Mouse (Mus musculus) stomach, embryonic 15.5 days (tissue): ENCODE measurements around the gene Dcst2. TPM values are rescaled to one million over a fixed set of nuclear protein-coding genes. Genes with fewer than 3 reads are reported as not detected.
A peak's percentile ranks its signal among the peaks of the same experiment; 100 is the strongest.

Source experiments
- ATAC-seq: fragments of 200-750 bp; cut with Nextera tagmentation; 2 replicates; pipeline ENCODE4 v1.8.0; 2017; ENCODE audit warnings: low read depth, moderate number of reproducible peaks, moderate TSS enrichment; ENCODE audit not compliant: insufficient read depth, low FRiP score
- H3K27ac ChIP-seq: fragments of 300-500 bp; sonication (generic); 2 replicates; pipeline ENCODE4 v1.5.1; 2015; ENCODE audit warnings: mild to moderate bottlenecking, inconsistent platforms
- H3K27me3 ChIP-seq: fragments of 300-500 bp; sonication (generic); replicated peaks from 2 replicates; pipeline ENCODE4 v1.6.1; 2015; ENCODE audit warnings: inconsistent platforms
- H3K36me3 ChIP-seq: fragments of 300-500 bp; sonication (generic); 2 replicates; pipeline ENCODE4 v1.6.1; 2015; ENCODE audit warnings: inconsistent platforms
- H3K4me1 ChIP-seq: fragments of 300-500 bp; sonication (generic); 2 replicates; pipeline ENCODE4 v1.6.1; 2015; ENCODE audit warnings: inconsistent platforms
- H3K4me2 ChIP-seq: fragments of 300-500 bp; sonication (generic); 2 replicates; pipeline ENCODE4 v1.6.1; 2015; ENCODE audit warnings: mild to moderate bottlenecking, inconsistent platforms
- H3K4me3 ChIP-seq: fragments of 300-500 bp; sonication (generic); replicated peaks from 2 replicates; pipeline ENCODE4 v1.5.1; 2015; ENCODE audit warnings: inconsistent platforms
- H3K9ac ChIP-seq: fragments of 300-500 bp; sonication (generic); 2 replicates; pipeline ENCODE4 v1.6.1; 2015; ENCODE audit warnings: inconsistent platforms
- H3K9me3 ChIP-seq: fragments of 300-500 bp; sonication (generic); 2 replicates; pipeline ENCODE4 v1.6.1; 2016; ENCODE audit warnings: inconsistent platforms
- WGBS: fragments of 180-500 bp; shearing (Covaris S2); methylation state at CpG from one replicate; pipeline ENCODE4 v1.1.7; 2015; 5-methylcytosine and 5-hydroxymethylcytosine counted together
- polyA plus RNA-seq: library from polyadenylated mRNA; unstranded; fragments of >200 nt; fragmentation: Nextera tagmentation; extraction: Ambion mirVana; gene quantifications from 2 replicates; pipeline ENCODE4 v1.2.1, GENCODE M21; 2015

Dcst2 gene
- polyA plus RNA-seq, 1 experiment from 2014 or later: 0.30 TPM

- Histone ChIP-seq H3K4me3 (no peak overlapping the region), H3K36me3 (peaks cover 9% of the 10 kb centered on the region), H3K27ac (no peak overlapping the region), H3K4me2 (no peak overlapping the region), H3K27me3 (no peaks in the 10 kb centered on the region), H3K9me3 (no peaks in the 10 kb centered on the region), H3K4me1 (peaks cover 5% of the 10 kb centered on the region; the same call in 1 of the 2 replicates), H3K9ac (no peak overlapping the region)
- no peak for ATAC-seq
- 89% methylated on average over 3 of the region's 3 CpGs for WGBS
These were observed 47.9 kb downstream of the Dcst2 start for GRCm38 (mm10) chr3:89409701-89410100.

GRCm38 (mm10) chr3:89410864-89411263 lies 49.1 kb downstream of the Dcst2 start:
- Histone ChIP-seq H3K4me2 (peak overlapping the region; percentile 52), H3K9ac (peak overlapping the region; percentile 24; the same call in 1 of the 2 replicates), H3K36me3 (peaks cover 20% of the 10 kb centered on the region), H3K27me3 (no peaks in the 10 kb centered on the region), H3K4me3 (peak overlapping the region; percentile 52), H3K9me3 (no peaks in the 10 kb centered on the region), H3K27ac (no peak overlapping the region), H3K4me1 (peaks cover 5% of the 10 kb centered on the region; the same call in 1 of the 2 replicates)
- no peak for ATAC-seq
- 78% methylated on average over 10 of the region's 10 CpGs for WGBS

- peak within 1 kb of the TSS; percentile 24; the same call in 1 of the 2 replicates for H3K9ac ChIP-seq
- H3K4me2 ChIP-seq: peak within 1 kb of the TSS; percentile 52
- no peaks in the 10 kb centered on the region for H3K27me3 ChIP-seq
- peaks cover 26% of the 10 kb centered on the region for H3K36me3 ChIP-seq
- H3K4me1 ChIP-seq: peaks cover 5% of the 10 kb centered on the region; the same call in 1 of the 2 replicates
- no peaks in the 10 kb centered on the region for H3K9me3 ChIP-seq
- peak; percentile 100 for ATAC-seq
- WGBS: 5% methylated on average over 28 of the region's 28 CpGs
- 0 out of 2 replicates have a peak within 1 kb of the TSS, but pooled peaks have one; percentile 13 for H3K27ac ChIP-seq
- peak within 1 kb of the TSS; percentile 52 for H3K4me3 ChIP-seq
These were observed 50.0 kb downstream of the Dcst2 start, which contains the start of gene Flad1 for GRCm38 (mm10) chr3:89411490-89412393. TSS of gene Flad1 (minus strand) at chr3:89411870.

GRCm38 (mm10) chr3:89416158-89416557 lies 54.4 kb downstream of the Dcst2 start:
- Histone ChIP-seq H3K4me1 (peaks cover 19% of the 10 kb centered on the region), H3K4me2 (peak overlapping the region; percentile 65; the same call in 1 of the 2 replicates), H3K9ac (no peak overlapping the region), H3K27me3 (no peaks in the 10 kb centered on the region), H3K36me3 (peaks cover 23% of the 10 kb centered on the region), H3K9me3 (no peaks in the 10 kb centered on the region), H3K4me3 (no peak overlapping the region), H3K27ac (no peak overlapping the region)
- 91% methylated on average over 8 of the region's 8 CpGs for WGBS
- no peak for ATAC-seq

- Histone ChIP-seq H3K4me2 (peak overlapping the region; percentile 65), H3K27ac (peak overlapping the region; percentile 90), H3K4me3 (peak overlapping the region; percentile 64), H3K36me3 (peaks cover 23% of the 10 kb centered on the region), H3K9ac (peak overlapping the region; percentile 53), H3K9me3 (no peaks in the 10 kb centered on the region), H3K4me1 (peaks cover 29% of the 10 kb centered on the region), H3K27me3 (no peaks in the 10 kb centered on the region)
- WGBS: 13% methylated on average over 2 of the region's 2 CpGs
- no peak for ATAC-seq
These were observed 55.4 kb downstream of the Dcst2 start for GRCm38 (mm10) chr3:89417131-89417530.

GRCm38 (mm10) chr3:89417840-89418169 lies 56.0 kb downstream of the Dcst2 start:
- Histone ChIP-seq H3K9me3 (no peaks in the 10 kb centered on the region), H3K27me3 (no peaks in the 10 kb centered on the region), H3K9ac (peak overlapping the region; percentile 53), H3K36me3 (peaks cover 23% of the 10 kb centered on the region), H3K27ac (peak overlapping the region; percentile 90), H3K4me3 (peak overlapping the region; percentile 64), H3K4me2 (peak overlapping the region; percentile 65), H3K4me1 (peaks cover 32% of the 10 kb centered on the region)
- ATAC-seq: peak; percentile 8
- under 1% methylated on average over 20 of the region's 20 CpGs for WGBS

GRCm38 (mm10) chr3:89418170-89418860 lies 56.5 kb downstream of the Dcst2 start, which contains the start of the genes Cks1b and Shc1:
TSS of gene Cks1b (minus strand) at chr3:89418383.
TSS of gene Shc1 (plus strand) at chr3:89418443.
- Histone ChIP-seq H3K27me3 (no peaks in the 10 kb centered on the region), H3K9ac (peak within 1 kb of the TSS; percentile 53), H3K4me3 (peak within 1 kb of the TSS; percentile 64), H3K4me2 (peak within 1 kb of the TSS; percentile 65), H3K9me3 (no peaks in the 10 kb centered on the region), H3K4me1 (peaks cover 37% of the 10 kb centered on the region), H3K27ac (peak within 1 kb of the TSS; percentile 99), H3K36me3 (peaks cover 23% of the 10 kb centered on the region)
- peak; percentile 92 for ATAC-seq
- WGBS: under 1% methylated on average over 39 of the region's 39 CpGs

- peaks cover 42% of the 10 kb centered on the region for H3K4me1 ChIP-seq
- H3K4me3 ChIP-seq: peak overlapping the region; percentile 64
- no peaks in the 10 kb centered on the region for H3K9me3 ChIP-seq
- under 1% methylated on average over 16 of the region's 16 CpGs for WGBS
- H3K4me2 ChIP-seq: peak overlapping the region; percentile 64
- H3K27ac ChIP-seq: peak overlapping the region; percentile 99
- peak; percentile 13; the same call in 1 of the 2 replicates for ATAC-seq
- no peaks in the 10 kb centered on the region for H3K27me3 ChIP-seq
- H3K9ac ChIP-seq: peak overlapping the region; percentile 46
- H3K36me3 ChIP-seq: peaks cover 21% of the 10 kb centered on the region
These were observed 57.1 kb downstream of the Dcst2 start for GRCm38 (mm10) chr3:89418861-89419250.

- no peak for ATAC-seq
- peak overlapping the region; percentile 64 for H3K4me3 ChIP-seq
- peaks cover 48% of the 10 kb centered on the region for H3K4me1 ChIP-seq
- peak overlapping the region; percentile 99 for H3K27ac ChIP-seq
- 2% methylated on average over 9 of the region's 9 CpGs for WGBS
- peaks cover 23% of the 10 kb centered on the region for H3K36me3 ChIP-seq
- H3K9ac ChIP-seq: peak overlapping the region; percentile 46; the same call in 1 of the 2 replicates
- peak overlapping the region; percentile 64 for H3K4me2 ChIP-seq
- H3K9me3 ChIP-seq: no peaks in the 10 kb centered on the region
- no peaks in the 10 kb centered on the region for H3K27me3 ChIP-seq
These were observed 57.8 kb downstream of the Dcst2 start for GRCm38 (mm10) chr3:89419571-89419970.

GRCm38 (mm10) chr3:89419981-89420380 lies 58.2 kb downstream of the Dcst2 start:
- Histone ChIP-seq H3K36me3 (peaks cover 23% of the 10 kb centered on the region), H3K9ac (0 out of 2 replicates have a peak overlapping the region, but pooled peaks have one; percentile 46), H3K4me1 (peaks cover 51% of the 10 kb centered on the region), H3K4me2 (peak overlapping the region; percentile 64), H3K9me3 (no peaks in the 10 kb centered on the region), H3K27ac (peak overlapping the region; percentile 99), H3K27me3 (no peaks in the 10 kb centered on the region), H3K4me3 (peak overlapping the region; percentile 64)
- WGBS: 15% methylated on average over 3 of the region's 3 CpGs
- no peak for ATAC-seq

GRCm38 (mm10) chr3:89420421-89420820 lies 58.6 kb downstream of the Dcst2 start:
- Histone ChIP-seq H3K27ac (peak overlapping the region; percentile 99), H3K9ac (no peak overlapping the region), H3K36me3 (peaks cover 24% of the 10 kb centered on the region), H3K4me2 (peak overlapping the region; percentile 64), H3K27me3 (no peaks in the 10 kb centered on the region), H3K9me3 (no peaks in the 10 kb centered on the region), H3K4me1 (peaks cover 54% of the 10 kb centered on the region), H3K4me3 (peak overlapping the region; percentile 55)
- no peak for ATAC-seq
- WGBS: 52% methylated on average over 2 of the region's 2 CpGs
